Mouse (Mus musculus): ENCODE data around the gene Rpl21. TPM values are rescaled to one million over a fixed set of nuclear protein-coding genes. Genes with fewer than 3 reads are reported as not detected.
A peak's percentile ranks its signal among the peaks of the same experiment; 100 is the strongest.

Rpl21 gene
- polyA plus RNA-seq, 1 experiment from 2014 or later, result 315 TPM

DNA sequence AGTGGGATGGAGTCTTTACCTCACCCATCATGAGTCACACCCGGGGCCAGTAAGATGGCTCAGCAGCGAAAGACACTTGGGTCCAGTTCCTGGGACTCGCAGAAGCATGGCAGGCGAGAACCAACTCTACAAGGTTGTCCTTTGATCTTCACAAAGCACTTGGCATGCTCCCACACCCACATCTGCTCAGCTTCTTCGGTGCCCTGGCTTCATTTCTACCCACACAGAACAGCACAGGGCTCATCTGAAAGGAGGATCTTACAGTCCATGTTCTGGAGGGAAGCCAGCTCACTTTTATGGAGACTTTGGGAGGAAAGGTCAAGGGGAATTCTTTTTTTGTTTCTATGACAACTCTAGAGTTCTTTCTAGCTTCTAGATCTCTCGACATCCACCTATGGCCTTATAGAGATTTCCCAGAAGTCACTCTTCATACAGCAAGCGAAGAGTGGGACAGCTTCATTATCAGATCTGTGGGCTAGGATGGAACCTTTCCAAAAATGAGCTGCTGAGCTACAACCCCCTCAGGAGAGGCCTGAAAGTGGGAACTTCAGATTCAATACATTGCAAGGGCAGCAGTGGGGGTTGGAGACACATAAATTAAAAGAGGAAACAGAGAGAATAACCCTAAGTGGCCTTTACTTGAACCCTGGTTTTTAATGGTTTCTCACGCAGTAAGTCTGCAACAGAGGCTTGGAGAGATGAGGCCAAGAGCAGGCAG lies 13.6 kb upstream of the Rpl21 start:
- H3K36me3 ChIP-seq (ENCODE audit: control insufficient read depth, insufficient read depth, low read length), result no peaks in the 10 kb centered on the region
- H3K4me2 ChIP-seq (ENCODE audit: low read length), result no peak overlapping the region
- no peak overlapping the region for H3K27ac ChIP-seq (ENCODE audit: low read depth, low read length)
- ATAC-seq, result no peak
- H3K27me3 ChIP-seq (replicated peaks; ENCODE audit: control insufficient read depth, insufficient read depth, low read length), result no peaks in the 10 kb centered on the region
- 51% methylated on average over 8 of the region's 8 CpGs for WGBS
- H3K9me3 ChIP-seq (ENCODE audit: control insufficient read depth, low read length), result no peaks in the 10 kb centered on the region
- H3K9ac ChIP-seq (ENCODE audit: low read depth, low read length), result no peak overlapping the region
- no peaks in the 10 kb centered on the region; the same call in 1 of the 2 replicates for H3K4me1 ChIP-seq (ENCODE audit: control insufficient read depth, insufficient read depth, low read depth, low read length)
- H3K4me3 ChIP-seq (ENCODE audit: low read length), result no peak overlapping the region

DNA sequence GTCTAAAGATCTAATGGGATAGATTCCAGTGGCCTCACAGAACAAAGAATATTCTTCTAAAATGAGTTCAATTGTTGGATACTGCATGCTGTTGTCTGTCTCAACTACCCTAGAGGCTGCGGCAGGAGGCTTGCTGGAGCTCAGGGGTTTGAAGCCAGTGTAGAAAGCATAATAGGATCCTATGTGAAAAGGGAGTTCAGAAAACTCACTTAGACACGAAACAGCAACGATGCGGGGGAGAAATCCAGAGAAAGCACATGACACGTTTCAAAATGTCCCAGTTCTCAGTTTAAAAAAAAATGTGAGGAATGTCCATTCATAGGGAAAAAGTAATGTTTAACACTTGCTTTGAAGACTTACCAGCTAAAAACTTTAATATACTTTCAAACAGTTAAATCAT lies 9.7 kb upstream of the Rpl21 start:
- Histone ChIP-seq H3K4me2 (ENCODE audit: low read length) (no peak overlapping the region), H3K9me3 (ENCODE audit: control insufficient read depth, low read length) (no peaks in the 10 kb centered on the region), H3K4me3 (ENCODE audit: low read length) (no peak overlapping the region), H3K27ac (ENCODE audit: low read depth, low read length) (no peak overlapping the region), H3K36me3 (ENCODE audit: control insufficient read depth, insufficient read depth, low read length) (no peaks in the 10 kb centered on the region), H3K27me3 (replicated peaks; ENCODE audit: control insufficient read depth, insufficient read depth, low read length) (no peaks in the 10 kb centered on the region), H3K9ac (ENCODE audit: low read depth, low read length) (no peak overlapping the region), H3K4me1 (ENCODE audit: control insufficient read depth, insufficient read depth, low read depth, low read length) (no peaks in the 10 kb centered on the region; the same call in 1 of the 2 replicates)
- 89% methylated on average over 5 of the region's 5 CpGs for WGBS
- no peak for ATAC-seq

DNA sequence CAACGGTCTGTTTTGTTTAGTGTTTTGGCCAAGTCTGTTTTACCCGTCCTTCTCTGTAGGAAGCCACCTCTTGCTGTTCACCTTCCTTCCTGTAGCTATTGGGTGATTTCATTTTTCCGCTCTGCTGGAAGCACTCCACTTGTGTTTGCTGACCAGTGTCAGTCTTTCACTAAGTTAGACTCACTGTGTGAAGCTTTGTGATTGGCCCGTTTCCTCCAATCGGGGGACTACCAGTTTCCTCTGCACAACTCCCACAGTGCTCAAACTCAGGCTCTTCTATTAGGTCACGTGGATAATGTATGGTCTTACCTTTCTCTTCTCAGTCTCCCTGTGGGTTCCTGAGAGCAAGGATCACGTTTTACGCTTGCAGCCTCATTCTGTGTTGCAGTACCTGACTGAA lies 3.2 kb upstream of the Rpl21 start:
- WGBS, result 49% methylated on average over 8 of the region's 8 CpGs
- Histone ChIP-seq H3K36me3 (ENCODE audit: control insufficient read depth, insufficient read depth, low read length) (0 out of 2 replicates have a peak, but pooled peaks cover 1% of the 10 kb centered on the region), H3K9ac (ENCODE audit: low read depth, low read length) (no peak overlapping the region), H3K9me3 (ENCODE audit: control insufficient read depth, low read length) (no peaks in the 10 kb centered on the region), H3K27ac (ENCODE audit: low read depth, low read length) (no peak overlapping the region), H3K4me3 (ENCODE audit: low read length) (no peak overlapping the region), H3K4me2 (ENCODE audit: low read length) (no peak overlapping the region), H3K4me1 (ENCODE audit: control insufficient read depth, insufficient read depth, low read depth, low read length) (peaks cover 13% of the 10 kb centered on the region), H3K27me3 (replicated peaks; ENCODE audit: control insufficient read depth, insufficient read depth, low read length) (no peaks in the 10 kb centered on the region)
- no peak for ATAC-seq

DNA sequence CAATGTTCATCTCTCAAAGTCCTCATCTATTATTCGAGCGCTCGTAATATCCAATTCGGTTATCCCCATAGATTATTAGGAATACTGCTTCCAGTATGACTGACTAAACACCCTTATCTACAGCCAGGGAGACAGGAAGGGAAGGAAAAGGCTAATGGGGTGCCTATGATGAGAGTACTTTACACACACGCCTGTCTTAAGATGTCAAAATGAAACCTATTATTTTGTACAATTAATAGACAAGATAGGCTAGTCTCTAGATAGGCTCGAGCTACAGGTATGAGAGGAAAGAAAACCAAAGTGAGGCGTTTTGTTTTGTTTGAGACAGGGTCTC lies 288 bp upstream of the Rpl21 start:
- Histone ChIP-seq H3K9ac (ENCODE audit: low read depth, low read length) (peak overlapping the region; percentile 96), H3K4me1 (ENCODE audit: control insufficient read depth, insufficient read depth, low read depth, low read length) (peaks cover 13% of the 10 kb centered on the region), H3K4me3 (ENCODE audit: low read length) (peak overlapping the region; percentile 78), H3K9me3 (ENCODE audit: control insufficient read depth, low read length) (no peaks in the 10 kb centered on the region), H3K36me3 (ENCODE audit: control insufficient read depth, insufficient read depth, low read length) (peaks cover 25% of the 10 kb centered on the region), H3K27me3 (replicated peaks; ENCODE audit: control insufficient read depth, insufficient read depth, low read length) (no peaks in the 10 kb centered on the region), H3K27ac (ENCODE audit: low read depth, low read length) (peak overlapping the region; percentile 87), H3K4me2 (ENCODE audit: low read length) (peak overlapping the region; percentile 74)
- ATAC-seq, result no peak; the same call in 1 of the 2 replicates
- 53% methylated on average over 7 of the region's 7 CpGs for WGBS

DNA sequence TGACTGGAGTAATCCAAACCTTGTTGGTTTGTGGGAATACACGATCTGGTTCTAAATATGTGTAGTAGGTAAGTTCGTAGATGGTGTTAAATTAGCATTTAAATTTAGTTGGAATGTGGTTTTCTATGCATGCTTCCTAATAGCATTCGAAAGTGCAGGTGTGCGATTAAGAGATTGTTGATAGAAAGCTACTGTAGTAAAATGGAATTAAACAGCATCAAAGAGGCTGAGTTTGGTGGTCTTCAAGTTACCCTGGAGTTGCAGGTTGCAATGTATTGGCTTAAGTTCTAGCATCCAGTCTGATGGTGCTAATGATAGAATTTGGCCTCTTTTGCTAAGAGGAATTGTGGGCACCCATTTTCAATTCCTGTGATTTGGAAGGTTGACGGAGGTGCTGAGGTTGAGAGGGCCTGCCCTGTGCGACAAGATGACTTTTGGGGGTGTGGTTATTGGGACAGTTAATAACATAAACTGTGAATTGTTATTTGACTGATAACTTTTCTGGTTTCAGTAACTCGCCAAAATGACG lies 1.0 kb downstream of the Rpl21 start:
- Histone ChIP-seq H3K27ac (ENCODE audit: low read depth, low read length) (no peak overlapping the region; the same call in none of the 2 replicates), H3K9ac (ENCODE audit: low read depth, low read length) (peak overlapping the region; percentile 96), H3K9me3 (ENCODE audit: control insufficient read depth, low read length) (no peaks in the 10 kb centered on the region), H3K4me1 (ENCODE audit: control insufficient read depth, insufficient read depth, low read depth, low read length) (peaks cover 13% of the 10 kb centered on the region), H3K36me3 (ENCODE audit: control insufficient read depth, insufficient read depth, low read length) (peaks cover 31% of the 10 kb centered on the region), H3K4me2 (ENCODE audit: low read length) (peak overlapping the region; percentile 74), H3K27me3 (replicated peaks; ENCODE audit: control insufficient read depth, insufficient read depth, low read length) (no peaks in the 10 kb centered on the region), H3K4me3 (ENCODE audit: low read length) (peak overlapping the region; percentile 78)
- no peak for ATAC-seq
- 28% methylated on average over 8 of the region's 8 CpGs for WGBS

DNA sequence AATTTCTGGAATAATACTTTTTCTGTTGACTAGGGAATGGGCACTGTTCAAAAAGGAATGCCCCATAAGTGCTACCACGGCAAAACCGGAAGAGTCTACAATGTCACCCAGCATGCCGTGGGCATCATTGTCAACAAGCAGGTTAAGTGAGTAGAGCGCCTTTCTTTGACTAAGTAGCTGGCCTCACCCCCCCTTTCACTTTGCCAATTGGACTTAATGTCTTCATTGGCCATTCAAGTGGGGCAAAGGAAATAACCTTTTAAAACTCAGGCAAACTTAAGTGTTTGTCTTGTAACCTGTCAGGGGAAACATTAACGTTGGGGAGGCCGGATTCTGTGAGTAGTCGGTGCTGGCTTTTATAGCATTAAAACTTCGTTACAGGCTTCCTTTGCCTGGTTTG lies 2.3 kb downstream of the Rpl21 start:
- Histone ChIP-seq H3K9ac (ENCODE audit: low read depth, low read length) (no peak overlapping the region), H3K4me1 (ENCODE audit: control insufficient read depth, insufficient read depth, low read depth, low read length) (peaks cover 13% of the 10 kb centered on the region), H3K4me3 (ENCODE audit: low read length) (no peak overlapping the region), H3K27me3 (replicated peaks; ENCODE audit: control insufficient read depth, insufficient read depth, low read length) (no peaks in the 10 kb centered on the region), H3K27ac (ENCODE audit: low read depth, low read length) (no peak overlapping the region), H3K4me2 (ENCODE audit: low read length) (no peak overlapping the region), H3K9me3 (ENCODE audit: control insufficient read depth, low read length) (no peaks in the 10 kb centered on the region), H3K36me3 (ENCODE audit: control insufficient read depth, insufficient read depth, low read length) (peaks cover 33% of the 10 kb centered on the region)
- WGBS, result 86% methylated on average over 8 of the region's 8 CpGs
- ATAC-seq, result no peak

DNA sequence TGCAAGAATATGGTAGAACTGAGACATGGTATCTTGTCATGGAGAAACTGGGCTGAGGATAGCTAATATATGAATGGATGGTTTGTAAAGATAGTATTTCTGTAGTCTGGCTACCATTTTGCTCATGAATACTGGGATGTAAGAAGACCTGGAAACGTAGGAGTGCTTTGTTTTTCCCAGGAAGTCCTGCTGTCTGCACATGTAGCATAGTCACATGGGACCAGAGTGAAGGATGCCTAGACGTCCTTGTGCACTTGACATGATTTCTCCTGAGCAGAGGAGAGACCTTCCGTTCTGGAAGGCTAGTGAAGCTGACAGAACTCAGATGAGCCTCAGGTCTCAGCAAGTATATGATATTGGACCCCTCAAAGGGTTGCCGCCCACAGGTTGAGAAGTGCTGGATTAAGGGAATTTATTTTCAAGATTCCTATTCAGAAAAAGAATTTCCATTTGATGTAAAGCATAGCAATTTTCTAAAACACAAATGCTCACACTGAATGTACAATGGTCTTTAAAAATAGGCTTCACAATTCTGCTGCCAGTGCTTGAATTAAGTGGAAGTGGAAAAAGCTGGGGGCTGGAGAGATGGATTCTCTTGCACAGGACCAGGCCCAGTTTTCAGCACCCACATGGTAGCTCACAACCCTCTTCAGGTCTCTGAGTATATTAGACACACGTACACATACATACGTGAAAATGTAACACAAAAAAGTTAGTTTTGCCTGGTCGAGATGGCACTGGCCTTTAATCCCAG lies 5.5 kb downstream of the Rpl21 start:
- Histone ChIP-seq H3K27me3 (replicated peaks; ENCODE audit: control insufficient read depth, insufficient read depth, low read length) (no peaks in the 10 kb centered on the region), H3K9ac (ENCODE audit: low read depth, low read length) (no peak overlapping the region), H3K27ac (ENCODE audit: low read depth, low read length) (no peak overlapping the region), H3K4me1 (ENCODE audit: control insufficient read depth, insufficient read depth, low read depth, low read length) (peaks cover 8% of the 10 kb centered on the region), H3K36me3 (ENCODE audit: control insufficient read depth, insufficient read depth, low read length) (peaks cover 33% of the 10 kb centered on the region), H3K4me3 (ENCODE audit: low read length) (no peak overlapping the region), H3K4me2 (ENCODE audit: low read length) (no peak overlapping the region), H3K9me3 (ENCODE audit: control insufficient read depth, low read length) (no peaks in the 10 kb centered on the region)
- 63% methylated on average over 7 of the region's 7 CpGs for WGBS
- ATAC-seq, result no peak

DNA sequence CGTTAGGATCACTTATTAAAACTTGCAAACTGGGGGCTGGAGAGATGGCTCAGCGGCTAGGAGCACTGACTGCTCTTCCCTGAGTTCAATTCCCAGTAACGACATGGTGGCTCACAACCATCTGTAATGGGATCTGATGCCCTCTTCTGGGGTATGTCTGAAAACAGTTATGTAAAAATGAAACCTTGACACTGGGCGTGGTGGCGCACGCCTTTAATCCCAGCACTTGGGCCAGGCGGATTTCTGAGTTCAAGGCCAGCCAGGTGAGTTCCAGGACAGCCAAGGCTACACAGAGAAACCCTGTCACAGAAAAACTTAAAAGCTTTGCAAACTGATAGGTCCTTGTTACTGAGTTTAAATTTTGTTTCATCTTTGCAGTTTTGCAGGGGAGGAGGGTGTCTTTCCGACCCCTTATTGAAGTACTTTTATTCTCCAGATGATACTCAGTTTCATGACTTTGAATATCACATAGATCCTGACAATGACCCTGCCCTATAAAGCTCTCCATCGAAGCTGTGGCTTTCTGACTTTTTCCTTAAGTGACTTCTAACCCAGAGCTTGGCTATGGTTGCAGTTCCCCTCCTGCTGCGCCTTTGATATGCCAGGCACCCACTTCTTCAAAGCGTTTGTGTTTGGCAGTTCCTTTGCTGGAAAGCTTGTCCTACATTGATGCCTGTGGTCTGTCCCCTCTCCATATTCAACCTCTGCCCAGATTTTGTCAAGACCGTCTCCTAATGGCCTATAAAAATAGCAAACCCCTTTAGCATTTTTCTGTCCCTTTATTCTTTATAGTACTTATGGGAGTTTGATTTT lies 6.4 kb downstream of the Rpl21 start:
- Histone ChIP-seq H3K27me3 (replicated peaks; ENCODE audit: control insufficient read depth, insufficient read depth, low read length) (no peaks in the 10 kb centered on the region), H3K4me1 (ENCODE audit: control insufficient read depth, insufficient read depth, low read depth, low read length) (peaks cover 3% of the 10 kb centered on the region), H3K27ac (ENCODE audit: low read depth, low read length) (no peak overlapping the region), H3K36me3 (ENCODE audit: control insufficient read depth, insufficient read depth, low read length) (peaks cover 33% of the 10 kb centered on the region), H3K4me2 (ENCODE audit: low read length) (no peak overlapping the region), H3K9me3 (ENCODE audit: control insufficient read depth, low read length) (no peaks in the 10 kb centered on the region), H3K4me3 (ENCODE audit: low read length) (no peak overlapping the region), H3K9ac (ENCODE audit: low read depth, low read length) (no peak overlapping the region)
- ATAC-seq, result no peak
- 50% methylated on average over 12 of the region's 12 CpGs for WGBS

DNA sequence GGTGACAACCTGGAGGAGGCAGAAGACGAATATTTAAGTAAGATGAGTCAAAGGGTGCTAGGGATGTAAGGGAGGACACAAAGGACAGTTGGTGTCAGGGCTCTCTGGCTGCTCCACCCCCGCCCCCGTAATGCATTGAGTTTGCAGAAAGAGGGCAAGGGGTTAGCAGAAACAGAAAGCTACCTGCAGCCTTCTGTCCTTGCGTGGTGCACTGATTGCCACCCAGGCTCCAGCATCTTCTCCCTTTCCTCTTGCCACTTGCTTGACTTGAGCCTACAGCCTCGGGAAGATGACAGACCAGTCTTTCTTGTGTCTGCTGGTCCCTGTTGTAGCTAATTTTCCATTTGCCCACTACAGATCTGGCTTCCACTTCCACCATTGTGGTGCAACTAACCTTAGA lies 7.1 kb downstream of the Rpl21 start:
- Histone ChIP-seq H3K27me3 (replicated peaks; ENCODE audit: control insufficient read depth, insufficient read depth, low read length) (no peaks in the 10 kb centered on the region), H3K4me2 (ENCODE audit: low read length) (no peak overlapping the region)

More for the DNA sequence above, 7.1 kb downstream of the Rpl21 start:
- Histone ChIP-seq H3K9ac (ENCODE audit: low read depth, low read length) (no peak overlapping the region), H3K36me3 (ENCODE audit: control insufficient read depth, insufficient read depth, low read length) (peaks cover 31% of the 10 kb centered on the region), H3K9me3 (ENCODE audit: control insufficient read depth, low read length) (no peaks in the 10 kb centered on the region), H3K27ac (ENCODE audit: low read depth, low read length) (no peak overlapping the region), H3K4me3 (ENCODE audit: low read length) (no peak overlapping the region), H3K4me1 (ENCODE audit: control insufficient read depth, insufficient read depth, low read depth, low read length) (peaks cover 3% of the 10 kb centered on the region)
- WGBS, result 48% methylated on average over 5 of the region's 5 CpGs
- no peak for ATAC-seq

Measured in hindbrain, embryonic 16.5 days (tissue).